Mouse (Mus musculus): ENCODE results near the gene Ppp2r5e.

DNA sequence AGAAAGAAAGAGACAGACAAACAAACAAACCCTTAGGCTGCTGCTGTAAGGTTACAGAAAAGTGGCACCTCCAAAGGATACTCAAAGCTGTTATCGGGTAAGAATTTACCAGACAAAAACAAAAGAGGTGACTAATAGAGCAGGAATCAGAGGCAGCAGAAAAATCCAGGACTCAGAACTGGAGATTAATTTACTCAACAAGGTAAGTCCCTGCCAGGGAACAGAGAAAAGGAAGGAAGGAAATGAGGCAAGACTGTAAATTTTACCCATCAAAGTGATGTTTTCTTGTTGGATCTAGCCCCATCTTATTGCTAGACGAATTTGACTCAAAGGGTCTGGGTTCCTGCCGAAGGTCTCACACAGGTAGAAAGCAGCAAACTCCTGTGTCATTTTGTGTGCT lies 41.0 kb downstream of the Ppp2r5e start:
- no peak for TF ChIP-seq GATA1 (IDR thresholded peaks at IDR 0.05; ENCODE audit: borderline replicate concordance, low read length)
- TF ChIP-seq FLI1 (IDR thresholded peaks at IDR 0.05; ENCODE audit: low read length), result no peak
